Mouse (Mus musculus): ENCODE measurements around the gene Ptgfrn. TPM values are rescaled to one million over a fixed set of nuclear protein-coding genes. Genes with fewer than 3 reads are reported as not detected.

The Ptgfrn gene
- total RNA-seq, 2 experiments from 2014 or later = 18.4 to 21.3 TPM

GRCm38 (mm10) chr3:101047586-101048275 lies 62.3 kb downstream of the Ptgfrn start:
- DNase-seq (ENCODE audit: low spot score in 2 of 2) = peak; percentile 23 to 63

DNA sequence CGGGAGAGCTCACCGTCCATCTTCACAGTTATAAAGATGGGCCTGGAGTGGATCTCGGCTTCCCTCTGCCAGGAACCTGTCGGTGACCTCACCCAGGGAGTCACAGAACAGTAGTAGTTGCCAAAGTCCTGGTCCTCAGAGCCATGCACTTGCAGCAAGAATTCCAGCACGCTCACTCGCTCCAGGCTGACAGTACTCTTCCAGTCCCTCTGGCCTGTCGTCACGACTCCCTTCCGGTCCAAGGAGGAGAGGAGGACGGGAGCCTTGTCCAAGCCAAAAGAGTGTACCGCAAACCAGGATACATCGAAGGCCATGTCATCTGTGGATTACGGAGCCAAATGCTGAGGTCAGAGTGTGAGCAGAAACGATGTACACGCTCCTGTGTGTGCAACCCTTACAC lies 64.6 kb downstream of the Ptgfrn start:
- no peak for DNase-seq (ENCODE audit: low spot score in 2 of 2)

DNA sequence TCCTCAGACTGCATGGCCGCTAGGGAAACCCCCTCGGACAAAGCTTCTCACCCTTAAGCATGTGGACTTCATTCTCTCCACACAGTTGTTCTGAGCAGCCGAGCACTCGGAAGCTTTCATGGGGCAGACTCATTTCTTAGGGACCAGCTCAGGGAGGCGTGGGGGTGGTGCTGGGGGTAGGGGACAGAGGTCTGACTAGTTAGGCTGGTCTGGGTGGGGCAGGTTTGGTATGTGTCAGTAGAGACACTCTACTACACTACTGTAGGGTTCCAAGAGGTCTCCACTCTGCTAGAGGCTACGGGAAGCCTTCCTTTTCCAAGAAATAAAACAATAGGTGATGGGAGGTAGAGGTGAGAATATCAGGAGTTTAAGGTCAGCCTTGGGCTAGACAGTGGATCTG lies 65.4 kb downstream of the Ptgfrn start:
- DNase-seq (ENCODE audit: low spot score in 2 of 2) = no peak

GRCm38 (mm10) chr3:101041997-101042396 lies 68.1 kb downstream of the Ptgfrn start:
- DNase-seq (ENCODE audit: low spot score in 2 of 2) = no peak

DNA sequence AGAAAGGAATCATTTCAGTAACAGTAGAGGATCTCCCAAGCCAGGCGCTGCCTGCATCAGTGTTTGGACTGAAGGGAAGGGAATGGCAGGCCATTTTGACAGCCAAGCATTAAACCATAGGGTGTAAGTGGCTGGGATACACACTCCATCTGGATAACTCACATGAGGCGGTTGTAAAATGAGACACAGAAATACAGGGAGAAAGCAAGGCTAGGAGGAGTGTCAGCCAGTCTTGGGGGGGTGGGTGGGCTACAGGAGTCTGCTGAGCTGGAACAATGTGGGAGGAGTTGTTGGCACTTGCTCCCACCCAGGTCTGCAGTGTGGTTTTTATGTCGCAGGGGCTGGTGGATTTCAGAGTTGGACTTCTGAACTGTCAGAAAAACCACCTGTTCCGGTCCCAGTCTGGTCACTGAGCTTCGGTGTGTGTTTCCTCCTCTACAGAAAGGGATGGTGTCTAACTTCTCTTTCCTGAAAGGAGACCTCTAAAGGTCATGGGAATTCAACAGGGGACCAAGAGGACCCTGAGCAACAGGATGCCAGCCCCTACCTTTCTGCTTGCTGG lies 72.0 kb downstream of the Ptgfrn start:
- DNase-seq (ENCODE audit: low spot score in 2 of 2) = no peak

DNA sequence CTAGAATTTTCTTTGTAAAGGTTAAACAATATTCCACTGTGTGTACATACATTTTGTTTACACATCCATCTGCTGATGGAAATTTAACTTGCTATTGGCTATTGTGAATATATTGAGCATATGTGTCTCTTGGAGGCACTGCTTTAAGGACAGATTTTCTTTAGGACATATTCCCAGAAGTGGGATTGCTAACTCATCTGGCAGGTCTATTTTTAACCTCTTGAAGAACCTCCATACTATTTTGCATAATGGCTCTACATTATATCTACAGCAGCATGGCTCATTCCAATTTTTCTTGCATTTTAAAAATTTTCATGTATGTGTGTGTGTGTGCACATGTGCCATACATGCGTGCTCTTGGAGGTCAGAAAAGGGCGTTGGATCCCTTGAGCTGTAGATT lies 74.1 kb downstream of the Ptgfrn start:
- DNase-seq (ENCODE audit: low spot score in 2 of 2) = no peak

DNA sequence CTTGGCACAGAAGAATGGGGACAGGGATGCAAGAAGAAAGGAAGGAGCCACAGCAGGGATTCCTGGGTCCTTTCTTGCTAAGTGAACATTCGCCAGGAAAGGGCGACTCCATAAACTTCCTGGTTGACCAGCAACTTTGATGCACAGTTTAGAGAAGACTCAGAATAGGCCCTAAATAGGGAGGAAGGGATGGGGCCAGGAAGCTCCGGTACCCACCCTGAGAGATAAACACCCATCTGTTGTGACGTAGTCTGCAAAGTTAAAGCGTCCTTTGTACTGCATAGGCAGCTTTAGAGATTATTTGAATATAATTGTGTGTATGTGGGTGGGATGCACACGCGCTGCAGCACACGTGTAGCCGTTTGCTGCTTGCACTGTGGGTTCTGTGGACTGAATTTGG lies 75.6 kb downstream of the Ptgfrn start:
- DNase-seq (ENCODE audit: low spot score in 2 of 2) = no peak

- DNase-seq (ENCODE audit: low spot score in 2 of 2) = no peak
These were observed 76.4 kb downstream of the Ptgfrn start for GRCm38 (mm10) chr3:101033644-101034043.

GRCm38 (mm10) chr3:101031456-101032142 lies 78.5 kb downstream of the Ptgfrn start:
- DNase-seq (ENCODE audit: low spot score in 2 of 2) = no peak

- no peak for DNase-seq (ENCODE audit: low spot score in 2 of 2)
These were observed 79.4 kb downstream of the Ptgfrn start for GRCm38 (mm10) chr3:101030630-101031029.

DNA sequence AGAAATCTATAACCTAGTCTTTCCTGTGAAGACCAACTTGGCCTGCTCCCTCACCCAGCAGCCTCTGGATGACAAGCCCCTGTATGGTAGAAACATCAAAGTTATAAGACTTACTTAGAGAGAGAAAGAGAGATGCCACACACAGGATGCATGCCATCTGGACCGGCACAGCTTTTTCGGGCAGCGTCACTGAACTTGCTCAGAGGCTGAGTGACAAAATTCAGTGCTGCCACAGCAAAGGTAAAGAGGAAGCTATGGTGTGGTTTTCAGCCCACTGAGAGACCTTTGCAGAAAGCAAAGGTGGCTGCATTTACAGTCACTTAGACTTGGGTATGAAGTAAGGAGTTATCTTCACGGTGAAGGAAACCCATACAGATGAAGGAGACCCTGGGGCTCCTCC lies 80.7 kb downstream of the Ptgfrn start, which contains the start of gene Cd101:
Cd101 (minus strand) TSS at position 218 of the 400 bp plus-strand sequence.
- DNase-seq (ENCODE audit: low spot score in 2 of 2) = no peak

GRCm38 (mm10) chr3:101026741-101027140 lies 83.3 kb downstream of the Ptgfrn start:
- no peak for DNase-seq (ENCODE audit: low spot score in 2 of 2)

DNA sequence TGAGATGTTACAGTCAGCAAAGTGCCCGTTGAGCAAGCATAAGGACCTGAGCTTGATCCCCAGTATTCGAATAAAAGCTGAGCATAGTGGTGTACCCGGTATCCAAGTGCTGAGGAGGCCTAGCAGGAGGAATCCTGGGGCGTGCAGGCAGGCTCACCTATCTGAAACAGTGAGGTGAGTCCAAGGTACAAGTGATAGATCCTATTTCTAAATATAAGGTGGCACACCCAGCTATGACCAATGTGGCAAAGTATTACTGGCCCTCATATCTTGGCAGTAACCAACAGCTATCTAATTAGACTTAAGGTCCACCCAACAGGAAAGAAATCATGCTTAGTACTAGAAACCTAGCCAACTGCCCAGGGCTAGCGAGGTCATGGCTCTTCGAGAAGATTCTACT lies 87.1 kb downstream of the Ptgfrn start:
- DNase-seq (ENCODE audit: low spot score in 2 of 2) = no peak

DNA sequence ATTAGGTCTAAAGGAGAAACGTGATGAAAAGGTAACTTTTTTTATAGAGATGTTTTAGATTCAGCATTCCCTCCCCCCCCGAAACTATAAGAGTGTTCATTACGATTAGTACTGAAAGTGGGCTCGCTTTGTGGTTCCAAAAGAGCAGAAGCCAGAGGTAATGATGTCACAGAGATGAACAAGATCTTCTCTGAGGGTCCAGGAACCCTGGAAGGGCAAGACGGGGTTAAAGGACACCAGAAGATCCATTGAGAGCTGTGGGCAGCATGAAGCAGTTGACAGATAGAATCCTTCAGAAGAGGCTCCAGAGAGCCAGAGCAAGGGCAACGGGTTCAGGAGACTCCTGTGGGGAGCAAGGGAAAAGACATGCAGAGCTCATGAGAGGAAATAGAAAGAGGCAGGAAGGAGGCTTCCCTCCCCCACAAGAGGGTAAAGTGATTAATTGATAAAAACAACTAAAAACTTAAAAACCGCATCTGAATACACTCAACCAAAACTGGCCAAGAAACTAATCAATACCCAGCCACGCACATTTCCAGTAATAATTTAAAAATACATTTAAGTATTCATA lies 88.5 kb downstream of the Ptgfrn start:
- DNase-seq (ENCODE audit: low spot score in 2 of 2) = no peak

GRCm38 (mm10) chr3:101021073-101021472 lies 89.0 kb downstream of the Ptgfrn start:
- no peak for DNase-seq (ENCODE audit: low spot score in 2 of 2)

GRCm38 (mm10) chr3:101018494-101018893 lies 91.6 kb downstream of the Ptgfrn start:
- DNase-seq (ENCODE audit: low spot score in 2 of 2) = no peak

DNA sequence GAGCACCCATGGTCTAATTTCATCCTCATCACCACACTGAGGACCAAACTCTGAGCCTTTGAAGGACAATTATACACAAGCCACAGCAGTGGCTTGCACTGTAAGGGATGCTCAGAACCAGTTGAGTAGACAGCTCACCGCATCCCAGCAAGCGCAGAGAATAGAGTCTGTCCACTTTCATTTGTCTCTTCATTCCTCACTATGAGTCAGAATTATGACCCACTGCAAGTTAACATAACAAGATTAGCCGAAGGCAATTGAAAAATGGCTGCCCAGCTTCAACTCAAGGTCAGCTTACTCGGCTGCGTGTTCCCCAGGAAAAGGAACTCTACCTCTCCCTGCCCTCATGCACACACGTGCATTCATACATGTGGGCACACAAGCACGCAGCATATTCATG lies 94.0 kb downstream of the Ptgfrn start:
- DNase-seq (ENCODE audit: low spot score in 2 of 2) = no peak

DNA sequence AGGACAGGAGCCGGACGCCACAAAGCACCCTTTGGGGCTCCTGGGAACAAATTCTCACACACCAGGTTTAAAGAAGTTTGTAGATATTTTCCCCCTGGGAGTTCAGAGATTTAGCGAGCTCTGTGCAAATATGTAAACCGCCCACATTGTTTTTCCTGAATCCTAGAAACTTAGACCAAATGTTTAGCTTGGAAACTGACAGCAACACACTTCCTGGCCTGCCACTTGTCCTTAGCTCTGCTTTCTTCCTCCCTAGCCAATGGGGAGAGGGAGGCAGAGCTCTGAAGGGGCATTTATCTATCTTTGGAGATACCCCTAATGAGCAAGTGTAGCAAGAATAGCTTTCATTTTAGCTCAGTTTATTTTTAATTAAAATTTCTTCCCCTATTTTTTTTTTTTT lies 94.8 kb downstream of the Ptgfrn start:
- DNase-seq (ENCODE audit: low spot score in 2 of 2) = no peak

DNA sequence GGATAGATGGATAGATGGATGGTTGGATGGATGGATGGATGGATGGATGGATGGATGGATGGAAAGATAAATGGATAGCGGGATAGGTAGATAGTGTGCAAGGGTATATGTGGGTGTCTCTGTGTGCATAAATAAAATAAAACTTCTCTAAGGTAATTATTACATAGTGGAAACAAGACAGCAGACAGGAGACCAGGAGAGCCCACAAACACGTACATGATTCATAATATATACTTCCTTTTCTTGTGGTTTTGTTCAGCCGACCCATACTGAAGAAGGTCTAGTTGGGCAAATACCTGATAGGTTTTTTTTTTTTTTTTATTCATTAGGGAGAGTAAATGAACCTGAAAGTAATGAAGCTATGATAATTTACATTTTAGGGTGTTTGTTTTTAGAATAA lies 96.5 kb downstream of the Ptgfrn start:
- no peak for DNase-seq (ENCODE audit: low spot score in 2 of 2)

DNA sequence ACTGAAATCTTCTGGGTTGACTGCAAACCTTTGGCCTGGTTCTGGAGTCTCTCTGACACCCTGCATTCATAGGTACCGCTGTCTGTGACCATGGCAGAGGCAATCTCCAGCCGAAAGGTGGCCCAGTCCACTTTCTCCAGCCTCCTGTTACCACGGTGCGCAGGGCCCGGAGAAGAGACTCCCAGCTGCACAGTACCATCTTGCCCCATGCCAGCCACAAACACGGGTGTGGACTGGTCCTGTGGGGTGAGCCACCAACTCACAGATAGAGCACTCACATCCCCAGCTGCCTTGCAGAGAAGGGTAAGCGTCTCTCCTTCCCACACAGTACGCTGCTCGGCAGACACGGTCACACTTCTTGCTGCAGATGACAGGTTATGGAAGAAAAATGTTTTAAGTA lies 97.1 kb downstream of the Ptgfrn start:
- DNase-seq (ENCODE audit: low spot score in 2 of 2) = no peak

- no peak for DNase-seq (ENCODE audit: low spot score in 2 of 2)
These were observed 97.5 kb downstream of the Ptgfrn start for GRCm38 (mm10) chr3:101012597-101012996.

GRCm38 (mm10) chr3:101012131-101012571 lies 97.9 kb downstream of the Ptgfrn start:
- DNase-seq (ENCODE audit: low spot score in 2 of 2) = peak; percentile 37 to 71
